In the genomic region with DNA sequence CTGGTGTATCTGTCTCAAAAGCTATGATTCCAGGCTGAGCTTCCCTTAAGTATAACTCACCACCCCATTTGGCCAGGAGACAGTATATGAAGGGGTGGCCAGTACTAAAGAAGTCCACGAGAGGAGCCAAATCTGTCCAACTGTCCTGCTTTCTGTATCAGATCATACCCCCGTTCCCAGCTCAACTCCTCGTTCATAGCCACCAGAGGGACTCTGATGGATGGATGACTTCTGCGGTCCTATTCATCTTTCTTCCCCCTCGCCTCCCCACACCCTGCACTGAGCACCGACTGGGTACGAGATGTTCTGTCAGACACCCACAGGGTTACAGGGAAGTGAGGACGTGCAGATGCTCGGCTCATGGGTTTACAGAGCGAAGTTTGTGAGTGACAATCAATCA, we compare ENCODE assay signal across 8 mouse cellular contexts.
DNase-seq lines count a peak whose midpoint lies in the region; ATAC-seq lines count a peak whose summit lies in the region.

No protein-coding gene starts in this region.

- peaks cover 62% of the 10 kb centered on the region for H3K4me1 ChIP-seq in midbrain, embryonic 10.5 days
- peaks cover 15% of the 10 kb centered on the region for H3K4me1 ChIP-seq in midbrain, embryonic 15.5 days
- peaks cover 36% of the 10 kb centered on the region for H3K4me1 ChIP-seq in heart, embryonic 13.5 days
- H3K4me1 ChIP-seq in limb, embryonic 13.5 days: peaks cover 32% of the 10 kb centered on the region
- peaks cover 17% of the 10 kb centered on the region for H3K4me1 ChIP-seq in neural tube, embryonic 15.5 days

- no peak overlapping the region for H3K4me3 ChIP-seq in midbrain, embryonic 10.5 days
- H3K4me3 ChIP-seq in midbrain, embryonic 15.5 days: no peak overlapping the region
- peak overlapping the region; percentile 46 for H3K4me3 ChIP-seq in heart, embryonic 13.5 days
- H3K4me3 ChIP-seq in limb, embryonic 13.5 days: peak overlapping the region; percentile 24; the same call in 1 of the 2 replicates
- H3K4me3 ChIP-seq in neural tube, embryonic 15.5 days (replicated peaks): no peak overlapping the region

- H3K36me3 ChIP-seq in midbrain, embryonic 10.5 days: no peaks in the 10 kb centered on the region
- no peaks in the 10 kb centered on the region for H3K36me3 ChIP-seq in midbrain, embryonic 15.5 days (replicated peaks)
- H3K36me3 ChIP-seq in heart, embryonic 13.5 days: no peaks in the 10 kb centered on the region
- no peaks in the 10 kb centered on the region for H3K36me3 ChIP-seq in limb, embryonic 13.5 days
- H3K36me3 ChIP-seq in neural tube, embryonic 15.5 days: no peaks in the 10 kb centered on the region

- no peak overlapping the region for H3K4me2 ChIP-seq in midbrain, embryonic 15.5 days
- H3K4me2 ChIP-seq in heart, embryonic 13.5 days: peak overlapping the region; percentile 70
- peak overlapping the region; percentile 50 for H3K4me2 ChIP-seq in limb, embryonic 13.5 days (replicated peaks)
- peak overlapping the region; percentile 30 for H3K4me2 ChIP-seq in neural tube, embryonic 15.5 days

- DNase-seq in midbrain, embryonic 10.5 days (ENCODE audit: low spot score): no peak
- DNase-seq in cerebellum, postnatal 4 days (ENCODE audit: low spot score in 2 of 2): no peak
- no peak for DNase-seq in urinary bladder, adult 2 months (ENCODE audit: low spot score)
- no peak for DNase-seq in urinary bladder, postnatal 36 days (ENCODE audit: low spot score in 2 of 2)

- no peaks in the 10 kb centered on the region for H3K27me3 ChIP-seq in midbrain, embryonic 10.5 days (ENCODE audit: low read depth, poor library complexity, severe bottlenecking)
- no peaks in the 10 kb centered on the region for H3K27me3 ChIP-seq in midbrain, embryonic 15.5 days (replicated peaks)
- no peaks in the 10 kb centered on the region for H3K27me3 ChIP-seq in heart, embryonic 13.5 days (replicated peaks)
- no peaks in the 10 kb centered on the region for H3K27me3 ChIP-seq in limb, embryonic 13.5 days
- H3K27me3 ChIP-seq in neural tube, embryonic 15.5 days (replicated peaks): no peaks in the 10 kb centered on the region

- WGBS in midbrain, embryonic 10.5 days: 84% methylated on average over 10 of the region's 10 CpGs
- 82% methylated on average over 10 of the region's 10 CpGs for WGBS in midbrain, embryonic 15.5 days
- 32% methylated on average over 10 of the region's 10 CpGs for WGBS in heart, embryonic 13.5 days
- 54% methylated on average over 10 of the region's 10 CpGs for WGBS in limb, embryonic 13.5 days
- WGBS in neural tube, embryonic 15.5 days: 67% methylated on average over 10 of the region's 10 CpGs

- 0 out of 2 replicates have a peak overlapping the region, but pooled peaks have one; percentile 43 for H3K27ac ChIP-seq in midbrain, embryonic 10.5 days (replicated peaks)
- H3K27ac ChIP-seq in midbrain, embryonic 15.5 days: no peak overlapping the region
- peak overlapping the region; percentile 45 for H3K27ac ChIP-seq in heart, embryonic 13.5 days (replicated peaks)
- no peak overlapping the region for H3K27ac ChIP-seq in limb, embryonic 13.5 days
- H3K27ac ChIP-seq in neural tube, embryonic 15.5 days (replicated peaks): peak overlapping the region; percentile 41

- no peak overlapping the region for H3K9ac ChIP-seq in midbrain, embryonic 15.5 days
- H3K9ac ChIP-seq in heart, embryonic 13.5 days: peak overlapping the region; percentile 72
- H3K9ac ChIP-seq in limb, embryonic 13.5 days: 0 out of 2 replicates have a peak overlapping the region, but pooled peaks have one; percentile 25
- no peak overlapping the region for H3K9ac ChIP-seq in neural tube, embryonic 15.5 days (replicated peaks)

- no peak for ATAC-seq in midbrain, embryonic 15.5 days (replicated peaks)
- ATAC-seq in heart, embryonic 13.5 days (ENCODE audit: extremely low read depth, insufficient number of reproducible peaks, low FRiP score, low TSS enrichment): no peak
- no peak for ATAC-seq in limb, embryonic 13.5 days (ENCODE audit: low FRiP score, low read depth)
- ATAC-seq in neural tube, embryonic 15.5 days (ENCODE audit: low FRiP score): no peak

- no peaks in the 10 kb centered on the region for H3K9me3 ChIP-seq in midbrain, embryonic 10.5 days (replicated peaks)
- H3K9me3 ChIP-seq in midbrain, embryonic 15.5 days: no peaks in the 10 kb centered on the region
- H3K9me3 ChIP-seq in heart, embryonic 13.5 days: no peaks in the 10 kb centered on the region
- no peaks in the 10 kb centered on the region for H3K9me3 ChIP-seq in limb, embryonic 13.5 days
- no peaks in the 10 kb centered on the region for H3K9me3 ChIP-seq in neural tube, embryonic 15.5 days (replicated peaks)

Comparison
In these comparisons a context has a peak if more than half of its experiments do, and no peak if none do; other contexts are left out.
1. H3K27ac ChIP-seq: peak in midbrain, embryonic 10.5 days (single experiment), heart, embryonic 13.5 days (single experiment) and neural tube, embryonic 15.5 days (single experiment); none in midbrain, embryonic 15.5 days (single experiment) and limb, embryonic 13.5 days (single experiment).
2. H3K4me3 ChIP-seq: peak in heart, embryonic 13.5 days (single experiment) and limb, embryonic 13.5 days (single experiment); none in midbrain, embryonic 10.5 days (single experiment), midbrain, embryonic 15.5 days (single experiment) and neural tube, embryonic 15.5 days (single experiment).
3. H3K9ac ChIP-seq: peak in heart, embryonic 13.5 days (single experiment) and limb, embryonic 13.5 days (single experiment); none in midbrain, embryonic 15.5 days (single experiment) and neural tube, embryonic 15.5 days (single experiment).